Mouse (Mus musculus) spleen, adult 2 months (tissue): ENCODE data around the gene Tbx19.

Experiments used
- CTCF ChIP-seq: fragments of 200-500 bp; IDR thresholded peaks from 2 replicates; pipeline ENCODE4 v1.5.1; 2011; ENCODE audit warnings: mild to moderate bottlenecking, inconsistent platforms; ENCODE audit not compliant: insufficient read depth, insufficient read length, insufficient replicate concordance; ENCODE audit errors: extremely low read depth
- POLR2A ChIP-seq: fragments of 200-500 bp; IDR thresholded peaks from 2 replicates; pipeline ENCODE4 v1.6.1; 2011; ENCODE audit warnings: low read depth, low read length, inconsistent platforms

GRCm38 (mm10) chr1:165094871-165095270, 65.7 kb downstream of the Tbx19 start:
- TF ChIP-seq POLR2A (no peak), CTCF (no peak)
